Mouse (Mus musculus): ENCODE results near the gene Pcp4l1.
"Not testable (repeated sequence)": the region's sequence is repeated elsewhere in the genome, so short reads cannot be mapped to it uniquely, and the experiment has no call there.

Gene Pcp4l1

GRCm38 (mm10) chr1:171157965-171158364 is 38.1 kb downstream of the Pcp4l1 start:
- TF ChIP-seq POU5F1 (IDR thresholded peaks at IDR 0.05; ENCODE audit: borderline replicate concordance, low read length) (no peak), CTCF (conservative IDR thresholded peaks at IDR 0.05; ENCODE audit: low read length) (no peak), NANOG (IDR thresholded peaks at IDR 0.05; ENCODE audit: borderline replicate concordance, low read length) (no peak)
- no peak overlapping the region for H3K4me3 ChIP-seq (replicated peaks; ENCODE audit: low read length)
- no peaks in the 10 kb centered on the region for H3K36me3 ChIP-seq (ENCODE audit: insufficient read depth, low read length)
- H3K9me3 ChIP-seq (ENCODE audit: low read length) = no peaks in the 10 kb centered on the region
- H3K4me1 ChIP-seq (replicated peaks; ENCODE audit: low read depth, low read length) = peaks cover 21% of the 10 kb centered on the region
- peaks cover 34% of the 10 kb centered on the region for H3K27me3 ChIP-seq (ENCODE audit: insufficient read depth, low read length)

- Histone ChIP-seq H3K27me3 (ENCODE audit: insufficient read depth, low read length) (peaks cover 34% of the 10 kb centered on the region), H3K36me3 (ENCODE audit: insufficient read depth, low read length) (no peaks in the 10 kb centered on the region), H3K4me3 (replicated peaks; ENCODE audit: low read length) (no peak overlapping the region), H3K4me1 (replicated peaks; ENCODE audit: low read depth, low read length) (peaks cover 21% of the 10 kb centered on the region), H3K9me3 (ENCODE audit: low read length) (no peaks in the 10 kb centered on the region)
- TF ChIP-seq NANOG (IDR thresholded peaks at IDR 0.05; ENCODE audit: borderline replicate concordance, low read length) = no peak
- no peak for TF ChIP-seq CTCF (conservative IDR thresholded peaks at IDR 0.05; ENCODE audit: low read length)
- TF ChIP-seq POU5F1 (IDR thresholded peaks at IDR 0.05; ENCODE audit: borderline replicate concordance, low read length) = no peak
These were observed 39.4 kb downstream of the Pcp4l1 start for GRCm38 (mm10) chr1:171156644-171157043.

- H3K4me1 ChIP-seq (replicated peaks; ENCODE audit: low read depth, low read length) = peaks cover 44% of the 10 kb centered on the region
- H3K4me3 ChIP-seq (replicated peaks; ENCODE audit: low read length) = no peak overlapping the region
- TF ChIP-seq NANOG (IDR thresholded peaks at IDR 0.05; ENCODE audit: borderline replicate concordance, low read length) (no peak), POU5F1 (IDR thresholded peaks at IDR 0.05; ENCODE audit: borderline replicate concordance, low read length) (no peak), CTCF (conservative IDR thresholded peaks at IDR 0.05; ENCODE audit: low read length) (no peak)
- H3K9me3 ChIP-seq (ENCODE audit: low read length) = no peaks in the 10 kb centered on the region
- H3K27me3 ChIP-seq (ENCODE audit: insufficient read depth, low read length) = peaks cover 13% of the 10 kb centered on the region
- peaks cover 6% of the 10 kb centered on the region; the same call in 1 of the 2 replicates for H3K36me3 ChIP-seq (ENCODE audit: insufficient read depth, low read length)
These were observed 44.1 kb downstream of the Pcp4l1 start for GRCm38 (mm10) chr1:171151966-171152365.

- Histone ChIP-seq H3K9me3 (ENCODE audit: low read length) (no peaks in the 10 kb centered on the region), H3K4me3 (replicated peaks; ENCODE audit: low read length) (peak overlapping the region; percentile 97), H3K4me1 (replicated peaks; ENCODE audit: low read depth, low read length) (peaks cover 44% of the 10 kb centered on the region), H3K27me3 (ENCODE audit: insufficient read depth, low read length) (peaks cover 4% of the 10 kb centered on the region; the same call in 1 of the 2 replicates), H3K36me3 (ENCODE audit: insufficient read depth, low read length) (peaks cover 8% of the 10 kb centered on the region)
- TF ChIP-seq CTCF (conservative IDR thresholded peaks at IDR 0.05; ENCODE audit: low read length) (no peak), NANOG (IDR thresholded peaks at IDR 0.05; ENCODE audit: borderline replicate concordance, low read length) (no peak), POU5F1 (IDR thresholded peaks at IDR 0.05; ENCODE audit: borderline replicate concordance, low read length) (no peak)
These were observed 45.2 kb downstream of the Pcp4l1 start for GRCm38 (mm10) chr1:171150838-171151391.

- H3K9me3 ChIP-seq (ENCODE audit: low read length) = no peaks in the 10 kb centered on the region
- TF ChIP-seq NANOG (IDR thresholded peaks at IDR 0.05; ENCODE audit: borderline replicate concordance, low read length) (no peak), CTCF (conservative IDR thresholded peaks at IDR 0.05; ENCODE audit: low read length) (no peak), POU5F1 (IDR thresholded peaks at IDR 0.05; ENCODE audit: borderline replicate concordance, low read length) (no peak)
- no peaks in the 10 kb centered on the region for H3K27me3 ChIP-seq (ENCODE audit: insufficient read depth, low read length)
- H3K4me1 ChIP-seq (replicated peaks; ENCODE audit: low read depth, low read length) = peaks cover 44% of the 10 kb centered on the region
- peak within 1 kb of the TSS; percentile 97 for H3K4me3 ChIP-seq (replicated peaks; ENCODE audit: low read length)
- peaks cover 15% of the 10 kb centered on the region for H3K36me3 ChIP-seq (ENCODE audit: insufficient read depth, low read length)
These were observed 45.9 kb downstream of the Pcp4l1 start, which contains the start of the genes Sdhc and Mpz for GRCm38 (mm10) chr1:171149974-171150760. Gene Sdhc, minus strand, starts transcription at chr1:171150603. Gene Mpz, plus strand, starts transcription at chr1:171150711.

- H3K9me3 ChIP-seq (ENCODE audit: low read length) = not testable (repeated sequence)
- Histone ChIP-seq H3K4me1 (replicated peaks; ENCODE audit: low read depth, low read length) (peaks cover 26% of the 10 kb centered on the region), H3K36me3 (ENCODE audit: insufficient read depth, low read length) (peaks cover 68% of the 10 kb centered on the region)
These were observed 53.1 kb downstream of the Pcp4l1 start for GRCm38 (mm10) chr1:171142981-171143380.

GRCm38 (mm10) chr1:171137486-171138155 is 58.4 kb downstream of the Pcp4l1 start:
- not testable (repeated sequence) for H3K4me3 ChIP-seq (replicated peaks; ENCODE audit: low read length); H3K27me3 ChIP-seq (ENCODE audit: insufficient read depth, low read length); H3K9me3 ChIP-seq (ENCODE audit: low read length)
- peaks cover 71% of the 10 kb centered on the region for H3K36me3 ChIP-seq (ENCODE audit: insufficient read depth, low read length)
- H3K4me1 ChIP-seq (replicated peaks; ENCODE audit: low read depth, low read length) = peaks cover 63% of the 10 kb centered on the region

More at GRCm38 (mm10) chr1:171142981-171143380, 53.1 kb downstream of the Pcp4l1 start:
- H3K27me3 ChIP-seq (ENCODE audit: insufficient read depth, low read length); H3K4me3 ChIP-seq (replicated peaks; ENCODE audit: low read length): not testable (repeated sequence)

- no peak for TF ChIP-seq NANOG (IDR thresholded peaks at IDR 0.05; ENCODE audit: borderline replicate concordance, low read length)
- TF ChIP-seq CTCF (conservative IDR thresholded peaks at IDR 0.05; ENCODE audit: low read length) = no peak
- no peak for TF ChIP-seq POU5F1 (IDR thresholded peaks at IDR 0.05; ENCODE audit: borderline replicate concordance, low read length)
These were observed 60.5 kb downstream of the Pcp4l1 start for GRCm38 (mm10) chr1:171135600-171135999.

More at GRCm38 (mm10) chr1:171135600-171135999, 60.5 kb downstream of the Pcp4l1 start:
- peaks cover 70% of the 10 kb centered on the region for H3K36me3 ChIP-seq (ENCODE audit: insufficient read depth, low read length)
- peaks cover 76% of the 10 kb centered on the region for H3K4me1 ChIP-seq (replicated peaks; ENCODE audit: low read depth, low read length)
- no peaks in the 10 kb centered on the region for H3K9me3 ChIP-seq (ENCODE audit: low read length)
- no peaks in the 10 kb centered on the region for H3K27me3 ChIP-seq (ENCODE audit: insufficient read depth, low read length)
- H3K4me3 ChIP-seq (replicated peaks; ENCODE audit: low read length) = no peak overlapping the region
